Mouse (Mus musculus) stomach, postnatal 0 days (tissue): ENCODE results near the gene Cdx2.

ENCODE experiments used
- CTCF ChIP-seq: IDR thresholded peaks from 2 replicates; pipeline ENCODE4 v1.5.1; 2016; ENCODE audit warnings: antibody characterized with exemption, low read depth, mild to moderate bottlenecking, moderate library complexity
- EP300 ChIP-seq: optimal IDR thresholded peaks from 2 replicates; pipeline ENCODE3; 2016; ENCODE audit warnings: antibody characterized with exemption

GRCm38 (mm10) chr5:147302141-147302540 lies 4.9 kb downstream of the Cdx2 start:
- no peak for TF ChIP-seq CTCF
- no peak for TF ChIP-seq EP300
